Mouse (Mus musculus): ENCODE data around the gene Manba.

- TF ChIP-seq CTCF (IDR thresholded peaks at IDR 0.05) = no peak
- no peak for TF ChIP-seq EP300 (IDR thresholded peaks at IDR 0.05)
Measured at GRCm38 (mm10) chr3:135476286-135476685, 9.1 kb upstream of the Manba start.

Measured in lung, postnatal 0 days (tissue).